Mouse (Mus musculus) liver, adult 2 months (tissue): ENCODE measurements around the gene Frmd6.

Experiments used
- CTCF ChIP-seq: fragments of 200-500 bp; IDR thresholded peaks from 2 replicates; pipeline ENCODE4 v1.5.1; 2011; ENCODE audit warnings: low read depth, low read length, control low read depth
- POLR2A ChIP-seq: fragments of 200-500 bp; IDR thresholded peaks from 2 replicates; pipeline ENCODE4 v1.6.1; 2011; ENCODE audit warnings: low read length, control low read depth; ENCODE audit not compliant: insufficient read depth; ENCODE audit errors: extremely low read depth

GRCm38 (mm10) chr12:70789341-70789740, 36.0 kb upstream of the Frmd6 start:
- no peak for TF ChIP-seq CTCF
- TF ChIP-seq POLR2A = no peak
